Mouse (Mus musculus): ENCODE results near the gene A730061H03Rik. TPM values are rescaled to one million over a fixed set of nuclear protein-coding genes. Genes with fewer than 3 reads are reported as not detected.

The A730061H03Rik gene
- polyA plus RNA-seq, 1 experiment from 2014 or later = 0.59 TPM

DNA sequence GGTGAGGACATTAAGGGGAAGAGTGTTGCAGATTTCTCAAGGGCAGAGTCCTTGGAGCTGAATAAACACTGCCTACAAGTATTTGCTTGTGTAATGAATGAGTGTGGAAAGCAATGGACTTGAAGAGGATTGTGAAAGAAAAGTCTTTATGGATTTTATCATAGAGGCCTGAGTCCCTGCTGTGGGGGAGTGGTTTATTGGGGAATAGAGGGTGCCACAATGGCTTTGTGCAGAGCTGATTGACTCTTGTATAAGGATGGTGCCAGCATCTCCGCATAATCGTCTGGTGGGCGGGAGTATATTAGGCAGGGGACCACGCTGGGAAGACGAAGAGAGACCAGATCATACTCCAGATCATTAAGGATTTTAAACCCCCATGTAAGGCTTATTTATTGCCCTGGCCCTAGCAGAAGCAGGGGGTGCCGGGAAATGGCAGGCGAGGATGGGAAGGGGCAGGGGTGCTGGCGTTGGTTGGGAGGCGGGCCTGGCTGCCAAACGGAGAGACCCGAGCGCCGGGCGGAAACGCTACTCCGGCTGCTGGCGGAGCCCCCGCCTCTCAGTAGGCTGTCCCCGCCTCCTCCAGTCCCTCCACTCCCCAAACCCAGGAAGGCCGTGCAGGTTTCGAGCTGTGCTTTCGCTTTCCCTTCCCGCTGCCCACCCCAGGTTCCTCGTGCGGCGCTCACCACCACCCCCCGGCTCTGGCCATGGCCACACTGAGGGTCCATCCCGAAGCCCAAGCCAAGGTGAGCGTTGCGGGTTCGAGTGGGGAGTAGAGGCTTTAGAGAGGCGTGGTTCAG lies 17.9 kb upstream of the A730061H03Rik start, which contains the start of gene Psme1:
Gene Psme1 (plus strand): TSS at position 253 of the 797 bp plus-strand sequence.
- DNase-seq (ENCODE audit: low spot score) = peak; percentile 86
- no peaks in the 10 kb centered on the region for H3K27me3 ChIP-seq (ENCODE audit: low read depth, poor library complexity, severe bottlenecking)
- 2% methylated on average over 30 of the region's 32 CpGs for WGBS
- H3K4me1 ChIP-seq = peaks cover 33% of the 10 kb centered on the region
- no peaks in the 10 kb centered on the region for H3K9me3 ChIP-seq (replicated peaks)
- peak within 1 kb of the TSS; percentile 94 for H3K27ac ChIP-seq
- H3K4me3 ChIP-seq = peak within 1 kb of the TSS; percentile 83
- peaks cover 26% of the 10 kb centered on the region for H3K36me3 ChIP-seq

- no peaks in the 10 kb centered on the region for H3K27me3 ChIP-seq (ENCODE audit: low read depth, poor library complexity, severe bottlenecking)
- peak overlapping the region; percentile 44; the same call in 1 of the 2 replicates for H3K27ac ChIP-seq
- 83% methylated on average over 16 of the region's 16 CpGs for WGBS
- DNase-seq (ENCODE audit: low spot score) = no peak
- H3K36me3 ChIP-seq = peaks cover 17% of the 10 kb centered on the region
- no peaks in the 10 kb centered on the region for H3K9me3 ChIP-seq (replicated peaks)
- H3K4me3 ChIP-seq = no peak overlapping the region
- H3K4me1 ChIP-seq = peaks cover 33% of the 10 kb centered on the region
Observed at GRCm38 (mm10) chr14:55576376-55576775, 16.2 kb upstream of the A730061H03Rik start.

GRCm38 (mm10) chr14:55575711-55576110 lies 15.5 kb upstream of the A730061H03Rik start:
- Histone ChIP-seq H3K9me3 (replicated peaks) (no peaks in the 10 kb centered on the region), H3K27me3 (ENCODE audit: low read depth, poor library complexity, severe bottlenecking) (no peaks in the 10 kb centered on the region), H3K4me1 (peaks cover 33% of the 10 kb centered on the region), H3K4me3 (no peak overlapping the region), H3K27ac (peak overlapping the region; percentile 66), H3K36me3 (peaks cover 11% of the 10 kb centered on the region)
- DNase-seq (ENCODE audit: low spot score) = no peak
- 72% methylated on average over 13 of the region's 13 CpGs for WGBS

- no peaks in the 10 kb centered on the region for H3K27me3 ChIP-seq (ENCODE audit: low read depth, poor library complexity, severe bottlenecking)
- peaks cover 33% of the 10 kb centered on the region for H3K4me1 ChIP-seq
- DNase-seq (ENCODE audit: low spot score) = no peak
- peak within 1 kb of the TSS; percentile 66 for H3K27ac ChIP-seq
- no peaks in the 10 kb centered on the region for H3K9me3 ChIP-seq (replicated peaks)
- H3K4me3 ChIP-seq = no peak within 1 kb of the TSS
- 70% methylated on average over 8 of the region's 8 CpGs for WGBS
- peaks cover 10% of the 10 kb centered on the region for H3K36me3 ChIP-seq
Observed at GRCm38 (mm10) chr14:55575302-55575701, 15.1 kb upstream of the A730061H03Rik start, which contains the start of gene Fitm1. Gene Fitm1, plus strand, starts transcription at chr14:55575617.

DNA sequence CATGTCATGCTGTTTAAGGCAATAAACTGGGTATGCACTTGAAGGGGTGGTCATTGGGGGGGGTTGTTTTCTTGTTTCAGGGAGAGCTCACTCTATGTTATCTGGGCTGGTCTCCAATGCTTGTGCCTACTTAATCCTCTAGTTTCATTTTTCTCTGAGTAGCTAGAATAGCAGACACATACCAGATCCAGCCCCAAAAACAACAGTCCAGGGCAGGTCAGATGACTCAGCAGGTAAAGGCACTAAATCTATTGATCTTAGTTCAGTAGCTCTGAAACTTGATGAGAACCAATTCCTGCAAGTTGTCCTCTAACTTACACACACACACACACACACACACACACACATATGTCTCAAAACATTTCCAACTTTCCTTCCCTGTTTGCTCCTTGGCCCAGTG lies 11.6 kb upstream of the A730061H03Rik start:
- Histone ChIP-seq H3K27me3 (ENCODE audit: low read depth, poor library complexity, severe bottlenecking) (no peaks in the 10 kb centered on the region), H3K4me1 (peaks cover 14% of the 10 kb centered on the region), H3K36me3 (peaks cover 38% of the 10 kb centered on the region), H3K4me3 (no peak overlapping the region), H3K9me3 (replicated peaks) (no peaks in the 10 kb centered on the region), H3K27ac (no peak overlapping the region)
- DNase-seq (ENCODE audit: low spot score) = no peak

DNA sequence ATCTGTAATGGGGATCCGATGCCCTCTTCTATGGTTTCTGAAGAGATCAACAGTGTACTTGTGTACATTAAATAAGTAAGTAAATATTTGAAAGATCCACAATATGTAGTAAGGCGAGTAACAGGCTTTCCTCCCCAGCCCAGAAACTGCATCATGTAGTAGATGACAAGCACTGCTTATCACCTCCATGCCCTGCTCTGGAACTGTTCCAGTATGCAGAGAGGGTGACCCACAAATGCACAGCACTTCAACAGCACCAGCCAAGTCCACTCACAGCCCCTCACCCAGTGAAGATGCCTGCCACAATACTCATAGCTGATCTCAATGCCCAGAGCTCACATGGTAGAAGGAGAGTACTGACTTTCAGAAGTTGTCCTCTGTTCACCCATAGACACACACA lies 10.4 kb upstream of the A730061H03Rik start:
- 90% methylated on average over 2 of the region's 2 CpGs for WGBS
- Histone ChIP-seq H3K9me3 (replicated peaks) (no peaks in the 10 kb centered on the region), H3K27ac (no peak overlapping the region), H3K27me3 (ENCODE audit: low read depth, poor library complexity, severe bottlenecking) (no peaks in the 10 kb centered on the region), H3K36me3 (peaks cover 50% of the 10 kb centered on the region), H3K4me1 (peaks cover 5% of the 10 kb centered on the region), H3K4me3 (no peak overlapping the region)
- DNase-seq (ENCODE audit: low spot score) = no peak

DNA sequence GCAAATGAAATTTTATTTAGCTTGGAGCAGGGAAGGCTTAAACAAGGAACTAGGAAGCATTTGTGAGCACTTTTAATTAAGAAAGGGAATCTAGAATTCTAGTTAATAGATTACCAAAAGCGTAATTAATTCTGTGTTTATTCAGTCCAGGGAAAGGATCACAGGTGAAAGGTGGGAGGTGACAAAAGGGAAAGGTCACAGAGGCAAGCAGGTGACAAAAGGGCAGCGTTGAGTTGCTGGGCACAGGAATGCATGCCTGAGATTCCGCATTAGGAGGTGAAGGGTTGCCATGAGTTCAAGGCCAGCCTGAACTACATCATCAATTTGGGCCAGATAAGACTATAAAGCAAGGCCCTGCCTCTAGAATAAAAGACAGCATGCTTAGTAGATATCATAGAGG lies 7.3 kb upstream of the A730061H03Rik start:
- Histone ChIP-seq H3K27me3 (ENCODE audit: low read depth, poor library complexity, severe bottlenecking) (no peaks in the 10 kb centered on the region), H3K36me3 (peaks cover 77% of the 10 kb centered on the region), H3K4me1 (no peaks in the 10 kb centered on the region), H3K9me3 (replicated peaks) (no peaks in the 10 kb centered on the region), H3K4me3 (no peak overlapping the region), H3K27ac (no peak overlapping the region)
- 90% methylated on average over 3 of the region's 3 CpGs for whole genome bisulfite sequencing
- no peak for DNase-seq (ENCODE audit: low spot score)

DNA sequence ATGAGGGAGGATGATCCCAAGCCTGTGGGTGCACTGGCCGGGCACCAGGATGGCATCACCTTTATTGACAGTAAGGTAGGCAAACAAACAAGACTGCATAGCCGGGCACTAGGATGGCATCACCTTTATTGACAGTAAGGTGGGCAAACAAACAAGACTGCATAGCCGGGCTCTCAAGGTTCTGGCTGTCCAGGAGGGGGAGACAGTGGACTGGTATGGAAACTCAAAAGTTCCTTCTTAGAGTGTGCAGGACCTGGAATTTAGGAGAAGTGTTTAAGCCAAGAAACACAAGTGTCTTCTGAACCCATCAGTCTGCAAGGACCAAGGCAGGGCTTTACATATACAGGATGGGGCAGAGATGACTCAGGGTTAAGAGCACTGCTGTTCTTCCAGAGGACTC lies 5.5 kb upstream of the A730061H03Rik start:
- 86% methylated on average over 3 of the region's 3 CpGs for WGBS
- peaks cover 12% of the 10 kb centered on the region for H3K4me1 ChIP-seq
- DNase-seq (ENCODE audit: low spot score) = no peak
- H3K27ac ChIP-seq = no peak overlapping the region
- no peak overlapping the region for H3K4me3 ChIP-seq
- peaks cover 78% of the 10 kb centered on the region for H3K36me3 ChIP-seq
- no peaks in the 10 kb centered on the region for H3K9me3 ChIP-seq (replicated peaks)
- no peaks in the 10 kb centered on the region for H3K27me3 ChIP-seq (ENCODE audit: low read depth, poor library complexity, severe bottlenecking)

DNA sequence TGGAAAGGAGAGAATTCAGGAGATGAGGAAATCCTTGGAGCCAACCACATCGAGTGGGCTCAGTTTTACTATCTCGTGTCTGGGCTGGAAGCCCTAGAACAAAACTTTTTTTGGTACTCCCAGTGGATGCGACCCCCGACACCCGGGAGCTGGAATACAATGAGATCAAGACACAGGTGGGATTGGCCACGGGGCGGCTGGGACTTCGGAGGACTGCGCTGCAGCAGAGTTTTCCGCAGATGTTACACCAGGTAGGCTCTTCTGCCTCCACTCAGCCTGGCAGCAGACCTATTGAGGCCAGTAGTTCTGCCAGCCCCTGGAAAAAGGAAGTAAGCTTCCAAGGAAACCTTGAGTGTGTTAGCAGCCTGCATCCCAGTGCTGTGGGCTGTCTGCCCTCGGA lies 3.0 kb upstream of the A730061H03Rik start:
- H3K4me1 ChIP-seq = peaks cover 12% of the 10 kb centered on the region
- no peak for DNase-seq (ENCODE audit: low spot score)
- no peaks in the 10 kb centered on the region for H3K9me3 ChIP-seq (replicated peaks)
- H3K27ac ChIP-seq = no peak overlapping the region
- H3K27me3 ChIP-seq (ENCODE audit: low read depth, poor library complexity, severe bottlenecking) = no peaks in the 10 kb centered on the region
- H3K36me3 ChIP-seq = peaks cover 55% of the 10 kb centered on the region
- WGBS = 93% methylated on average over 11 of the region's 11 CpGs
- no peak overlapping the region for H3K4me3 ChIP-seq

- H3K4me3 ChIP-seq = no peak overlapping the region
- WGBS = 86% methylated on average over 10 of the region's 10 CpGs
Observed at GRCm38 (mm10) chr14:55561860-55562259, 1.7 kb upstream of the A730061H03Rik start.

DNA sequence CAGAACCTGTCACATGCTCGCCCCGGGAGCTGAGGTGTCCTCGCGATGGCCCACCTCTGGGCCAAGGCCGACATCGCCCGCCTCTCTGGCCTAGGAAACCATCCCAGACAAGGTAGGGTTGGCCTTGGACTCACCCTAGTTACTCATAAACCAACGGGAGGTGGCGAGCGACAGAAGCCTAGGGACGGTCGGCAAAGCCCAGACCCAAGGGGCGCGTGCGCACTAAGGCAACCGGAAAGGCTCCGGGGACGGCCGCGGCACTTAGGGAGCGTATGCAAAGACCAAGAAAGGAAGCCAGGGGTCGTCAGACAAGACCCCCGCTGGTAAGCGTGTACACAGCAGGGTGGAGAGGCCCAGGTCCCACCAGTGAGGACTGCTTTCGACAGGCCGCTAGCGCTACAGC lies 406 bp downstream of the A730061H03Rik start, which contains the start of gene Dcaf11:
Gene Dcaf11 (plus strand): TSS at position 208 of the 403 bp plus-strand sequence.
- H3K4me3 ChIP-seq = peak within 1 kb of the TSS; percentile 79
- no peaks in the 10 kb centered on the region for H3K27me3 ChIP-seq (ENCODE audit: low read depth, poor library complexity, severe bottlenecking)
- DNase-seq (ENCODE audit: low spot score) = peak; percentile 94
- WGBS = under 1% methylated on average over 27 of the region's 27 CpGs
- H3K36me3 ChIP-seq = peaks cover 21% of the 10 kb centered on the region
- no peaks in the 10 kb centered on the region for H3K9me3 ChIP-seq (replicated peaks)
- peaks cover 18% of the 10 kb centered on the region for H3K4me1 ChIP-seq
- H3K27ac ChIP-seq = peak within 1 kb of the TSS; percentile 95

More at GRCm38 (mm10) chr14:55561860-55562259, 1.7 kb upstream of the A730061H03Rik start:
- Histone ChIP-seq H3K27me3 (ENCODE audit: low read depth, poor library complexity, severe bottlenecking) (no peaks in the 10 kb centered on the region), H3K36me3 (peaks cover 41% of the 10 kb centered on the region), H3K9me3 (replicated peaks) (no peaks in the 10 kb centered on the region), H3K4me1 (peaks cover 15% of the 10 kb centered on the region), H3K27ac (no peak overlapping the region)
- no peak for DNase-seq (ENCODE audit: low spot score)

GRCm38 (mm10) chr14:55558740-55559448 lies 1.3 kb downstream of the A730061H03Rik start:
- peaks cover 18% of the 10 kb centered on the region for H3K4me1 ChIP-seq
- peaks cover 12% of the 10 kb centered on the region for H3K36me3 ChIP-seq
- H3K27ac ChIP-seq = peak overlapping the region; percentile 95; the same call in 1 of the 2 replicates
- H3K9me3 ChIP-seq (replicated peaks) = no peaks in the 10 kb centered on the region
- no peak for DNase-seq (ENCODE audit: low spot score)
- no peaks in the 10 kb centered on the region for H3K27me3 ChIP-seq (ENCODE audit: low read depth, poor library complexity, severe bottlenecking)
- WGBS = 61% methylated on average over 6 of the region's 6 CpGs
- H3K4me3 ChIP-seq = peak overlapping the region; percentile 79

- Histone ChIP-seq H3K27ac (no peak overlapping the region), H3K4me1 (peaks cover 18% of the 10 kb centered on the region), H3K36me3 (0 out of 2 replicates have a peak, but pooled peaks cover 2% of the 10 kb centered on the region), H3K9me3 (replicated peaks) (no peaks in the 10 kb centered on the region), H3K4me3 (no peak overlapping the region), H3K27me3 (ENCODE audit: low read depth, poor library complexity, severe bottlenecking) (no peaks in the 10 kb centered on the region)
- 96% methylated on average over 3 of the region's 3 CpGs for WGBS
- DNase-seq (ENCODE audit: low spot score) = no peak
Observed at GRCm38 (mm10) chr14:55557587-55557986, 2.6 kb downstream of the A730061H03Rik start.

All from limb, embryonic 10.5 days (tissue).